Mouse (Mus musculus) CH12.LX (cell line): ENCODE data around the gene Psd. TPM values are rescaled to one million over a fixed set of nuclear protein-coding genes. Genes with fewer than 3 reads are reported as not detected.
A peak's percentile ranks its signal among the peaks of the same experiment; 100 is the strongest.

ENCODE experiments used
- DNase-seq: peaks from one replicate; pipeline ENCODE4 v3.0.0-alpha.2; 2013; ENCODE audit errors: extremely low read depth
- H3K27ac ChIP-seq: 2 replicates; pipeline ENCODE4 v1.5.1; 2012; ENCODE audit warnings: low read depth, mild to moderate bottlenecking, control low read depth, moderate library complexity; ENCODE audit not compliant: insufficient read depth
- H3K27me3 ChIP-seq: replicated peaks from 2 replicates; pipeline ENCODE3; 2012; ENCODE audit warnings: inconsistent platforms
- H3K36me3 ChIP-seq, 2 experiments: replicated peaks in 1 of 2; 2 replicates each; pipeline versions ENCODE3 to v1.6.1; 2012; ENCODE audit warnings: inconsistent platforms in 1 of 2, low read length in 1 of 2, mild to moderate bottlenecking in 1 of 2, mixed read lengths in 1 of 2, moderate library complexity in 1 of 2; ENCODE audit not compliant: control insufficient read depth in 1 of 2, insufficient read depth in 1 of 2
- H3K4me1 ChIP-seq, 2 experiments: 2 replicates each; pipeline ENCODE4 v1.6.1; 2012; ENCODE audit warnings: inconsistent platforms in 1 of 2, moderate library complexity in 1 of 2; ENCODE audit not compliant: insufficient read depth in 2 of 2, control insufficient read depth in 1 of 2
- H3K4me2 ChIP-seq: 2 replicates; pipeline ENCODE4 v1.6.1; 2012; ENCODE audit warnings: low read depth, mild to moderate bottlenecking, control low read depth; ENCODE audit not compliant: poor library complexity, insufficient read depth, severe bottlenecking
- H3K4me3 ChIP-seq, 3 experiments: fragments of 150-350 bp in 1 of 3; sonication (generic) in 1 of 3; replicated peaks in 1 of 3; 2 replicates each; pipeline versions ENCODE3 to v1.5.1; 2011 to 2012; ENCODE audit warnings: low read depth in 2 of 3, low read length in 2 of 3, mild to moderate bottlenecking in 2 of 3, moderate library complexity in 2 of 3, control low read depth in 1 of 3, improper control_type of control experiment in 1 of 3, inconsistent platforms in 1 of 3, mixed read lengths in 1 of 3; ENCODE audit not compliant: poor library complexity in 1 of 3
- H3K79me2 ChIP-seq: replicated peaks from 2 replicates; pipeline ENCODE4 v1.6.1; 2012; ENCODE audit warnings: mild to moderate bottlenecking, moderate library complexity; ENCODE audit not compliant: control insufficient read depth, poor library complexity, insufficient read depth, severe bottlenecking; ENCODE audit errors: extremely low read depth
- H3K9ac ChIP-seq: 2 replicates; pipeline ENCODE4 v1.6.1; 2012; ENCODE audit warnings: low read depth, mild to moderate bottlenecking, control low read depth, moderate library complexity; ENCODE audit not compliant: insufficient read depth
- H3K9me3 ChIP-seq: replicated peaks from 2 replicates; pipeline ENCODE3; 2012; ENCODE audit warnings: low read length, inconsistent platforms, mixed read lengths
- BHLHE40 ChIP-seq: IDR thresholded peaks from 2 replicates; pipeline ENCODE4 v1.6.1; 2011; ENCODE audit warnings: mild to moderate bottlenecking, low read depth, low read length, improper control_type of control experiment
- CHD1 ChIP-seq: IDR thresholded peaks from 2 replicates; pipeline ENCODE4 v1.6.1; 2012; ENCODE audit warnings: low read depth, low read length, improper control_type of control experiment, inconsistent platforms
- E2F4 ChIP-seq: IDR thresholded peaks from 2 replicates; pipeline ENCODE4 v1.6.1; 2011; ENCODE audit warnings: low read depth, low read length, improper control_type of control experiment; ENCODE audit not compliant: insufficient replicate concordance
- ELF1 ChIP-seq: IDR thresholded peaks from 2 replicates; pipeline ENCODE4 v1.6.1; 2014; ENCODE audit warnings: low read depth, mild to moderate bottlenecking, inconsistent platforms, low read length, improper control_type of control experiment
- ETS1 ChIP-seq: conservative IDR thresholded peaks from 2 replicates; pipeline ENCODE4 v1.6.1; 2012; ENCODE audit warnings: low read depth, mild to moderate bottlenecking, inconsistent platforms, low read length, improper control_type of control experiment, moderate library complexity
- GABPA ChIP-seq: IDR thresholded peaks from 2 replicates; pipeline ENCODE4 v1.6.1; 2012; ENCODE audit warnings: low read depth, low read length, improper control_type of control experiment, inconsistent platforms; ENCODE audit not compliant: insufficient replicate concordance
- IRF4 ChIP-seq: IDR thresholded peaks from 2 replicates; pipeline ENCODE4 v1.6.1; 2014; ENCODE audit warnings: low read depth, mild to moderate bottlenecking, inconsistent platforms, low read length, improper control_type of control experiment
- JUN ChIP-seq: IDR thresholded peaks from 2 replicates; pipeline ENCODE4 v1.6.1; 2011; ENCODE audit warnings: low read depth, mild to moderate bottlenecking, low read length, improper control_type of control experiment, moderate library complexity; ENCODE audit not compliant: insufficient read depth
- JUND ChIP-seq: conservative IDR thresholded peaks from 2 replicates; pipeline ENCODE4 v1.6.1; 2011; ENCODE audit warnings: low read depth, low read length, improper control_type of control experiment
- KAT2A ChIP-seq: IDR thresholded peaks from 2 replicates; pipeline ENCODE4 v1.6.1; 2012; ENCODE audit warnings: low read length, improper control_type of control experiment, inconsistent platforms; ENCODE audit not compliant: insufficient replicate concordance
- MAFK ChIP-seq: IDR thresholded peaks from 2 replicates; pipeline ENCODE4 v1.6.1; 2011; ENCODE audit warnings: low read length, improper control_type of control experiment; ENCODE audit not compliant: insufficient replicate concordance
- MAX ChIP-seq: IDR thresholded peaks from 2 replicates; pipeline ENCODE4 v1.6.1; 2011; ENCODE audit warnings: low read length, improper control_type of control experiment
- MAZ ChIP-seq: IDR thresholded peaks from 2 replicates; pipeline ENCODE4 v1.6.1; 2012; ENCODE audit warnings: low read depth, mild to moderate bottlenecking, inconsistent platforms, low read length, improper control_type of control experiment, moderate library complexity
- MXI1 ChIP-seq: IDR thresholded peaks from 2 replicates; pipeline ENCODE4 v1.6.1; 2011; ENCODE audit warnings: mild to moderate bottlenecking, low read depth, low read length, improper control_type of control experiment
- MYC ChIP-seq: IDR thresholded peaks from 2 replicates; pipeline ENCODE4 v1.6.1; 2011; ENCODE audit warnings: low read depth, mild to moderate bottlenecking, improper control_type of control experiment, low read length
- NELFE ChIP-seq: IDR thresholded peaks from 2 replicates; pipeline ENCODE4 v1.6.1; 2011; ENCODE audit warnings: low read depth, low read length, improper control_type of control experiment
- NRF1 ChIP-seq: IDR thresholded peaks from 2 replicates; pipeline ENCODE4 v1.6.1; 2014; ENCODE audit warnings: low read depth, mild to moderate bottlenecking, inconsistent platforms, low read length, improper control_type of control experiment, moderate library complexity
- PAX5 ChIP-seq: IDR thresholded peaks from 2 replicates; pipeline ENCODE4 v1.6.1; 2012; ENCODE audit warnings: low read length, inconsistent platforms, mixed read lengths
- POLR2A ChIP-seq: IDR thresholded peaks from 2 replicates; pipeline ENCODE4 v1.6.1; 2011; ENCODE audit warnings: low read depth, mild to moderate bottlenecking, improper control_type of control experiment, low read length
- RAD21 ChIP-seq: IDR thresholded peaks from 2 replicates; pipeline ENCODE4 v1.6.1; 2011; ENCODE audit warnings: low read depth, mild to moderate bottlenecking, low read length, improper control_type of control experiment, moderate library complexity
- RCOR1 ChIP-seq: conservative IDR thresholded peaks from 2 replicates; pipeline ENCODE4 v1.6.1; 2012; ENCODE audit warnings: low read depth, mild to moderate bottlenecking, inconsistent platforms, low read length, improper control_type of control experiment
- SIN3A ChIP-seq: IDR thresholded peaks from 2 replicates; pipeline ENCODE4 v1.6.1; 2012; ENCODE audit warnings: low read length, improper control_type of control experiment, inconsistent platforms
- SMC3 ChIP-seq: IDR thresholded peaks from 2 replicates; pipeline ENCODE4 v1.6.1; 2011; ENCODE audit warnings: low read depth, low read length, improper control_type of control experiment
- TBP ChIP-seq: conservative IDR thresholded peaks from 2 replicates; pipeline ENCODE4 v1.6.1; 2011; ENCODE audit warnings: low read depth, low read length, improper control_type of control experiment
- TCF12 ChIP-seq: IDR thresholded peaks from 2 replicates; pipeline ENCODE4 v1.6.1; 2014; ENCODE audit warnings: low read depth, mild to moderate bottlenecking, inconsistent platforms, low read length, improper control_type of control experiment
- UBTF ChIP-seq: IDR thresholded peaks from 2 replicates; pipeline ENCODE4 v1.6.1; 2012; ENCODE audit warnings: low read depth, mild to moderate bottlenecking, inconsistent platforms, low read length, improper control_type of control experiment, moderate library complexity
- USF1 ChIP-seq: IDR thresholded peaks from 2 replicates; pipeline ENCODE4 v1.6.1; 2014; ENCODE audit warnings: low read depth, mild to moderate bottlenecking, inconsistent platforms, low read length, improper control_type of control experiment
- ZC3H11A ChIP-seq: IDR thresholded peaks from 2 replicates; pipeline ENCODE4 v1.6.1; 2012; ENCODE audit warnings: low read depth, mild to moderate bottlenecking, inconsistent platforms, low read length, improper control_type of control experiment
- ZKSCAN1 ChIP-seq: IDR thresholded peaks from 2 replicates; pipeline ENCODE4 v1.6.1; 2012; ENCODE audit warnings: low read depth, inconsistent platforms, low read length, improper control_type of control experiment, borderline replicate concordance
- ZMIZ1 ChIP-seq: IDR thresholded peaks from 2 replicates; pipeline ENCODE4 v1.6.1; 2012; ENCODE audit warnings: low read depth, mild to moderate bottlenecking, inconsistent platforms, low read length, improper control_type of control experiment
- ZNF384 ChIP-seq: IDR thresholded peaks from 2 replicates; pipeline ENCODE4 v1.6.1; 2012; ENCODE audit warnings: low read depth, low read length, improper control_type of control experiment, inconsistent platforms
- dilution Hi-C: fragments of 300-500 bp; cut with MboI; formaldehyde crosslinking; loops from 2 replicates; pipeline ENCODE4 v1.14.3; 2020; ENCODE audit warnings: low sequenced_read_pairs; ENCODE audit not compliant: extremely low pct_unique_long_range_greater_than_20kb, extremely low pct_ligation_motif_present
- in situ Hi-C: fragments of 300-500 bp; cut with MboI; formaldehyde crosslinking; loops from 3 replicates; pipeline ENCODE4 v1.14.3; 2019; ENCODE audit warnings: low sequenced_read_pairs, low pct_ligation_motif_present, low pct_unique_long_range_greater_than_20kb, mixed read lengths
- polyA plus RNA-seq: library from polyadenylated mRNA; unstranded; fragments of >175 nt; gene quantifications from 2 replicates; pipeline ENCODE4 v1.2.1, GENCODE M21; 2012; ENCODE audit warnings: low read depth; ENCODE audit not compliant: insufficient read length
- total RNA-seq, 2 experiments: library from RNA; depleted of rRNA; stranded (reverse); fragments of 300-350 nt in 1 of 2; fragments of >200 nt in 1 of 2; gene quantifications; 2 replicates each; pipeline ENCODE4 v1.2.3; 2012 to 2014

Psd gene
- total and polyA plus RNA-seq, 3 experiments, result 0.70 to 20.1 (median 2.2) TPM

- Histone ChIP-seq H3K9me3 (no peaks in the 10 kb centered on the region), H3K36me3 (peaks cover 22 to 46% of the 10 kb centered on the region in 2 experiments), H3K4me3 (no peak overlapping the region), H3K27ac (no peak overlapping the region), H3K9ac (no peak overlapping the region), H3K4me1 (peaks cover 12 to 51% of the 10 kb centered on the region in 2 experiments), H3K79me2 (no peaks in the 10 kb centered on the region), H3K4me2 (no peak overlapping the region), H3K27me3 (peaks cover 13% of the 10 kb centered on the region)
- dilution Hi-C loops, result no loop called here
- in situ Hi-C loops, result no loop called here
- no peak for TF ChIP-seq TCF12
- no peak for TF ChIP-seq NRF1
- no peak for TF ChIP-seq E2F4
- TF ChIP-seq IRF4, result no peak
- TF ChIP-seq KAT2A, result no peak
- no peak for TF ChIP-seq ELF1
- TF ChIP-seq TBP, result no peak
- no peak for TF ChIP-seq ZKSCAN1
- TF ChIP-seq GABPA, result no peak
- no peak for TF ChIP-seq JUND
- no peak for TF ChIP-seq MAFK
- TF ChIP-seq RCOR1, result no peak
- no peak for TF ChIP-seq MAX
- no peak for TF ChIP-seq SIN3A
- TF ChIP-seq ZNF384, result no peak
- TF ChIP-seq ZMIZ1, result no peak
- no peak for TF ChIP-seq MXI1
- TF ChIP-seq MAZ, result no peak
- no peak for DNase-seq
These were observed 3.7 kb upstream of the Psd start for GRCm38 (mm10) chr19:46330696-46331095.

DNA sequence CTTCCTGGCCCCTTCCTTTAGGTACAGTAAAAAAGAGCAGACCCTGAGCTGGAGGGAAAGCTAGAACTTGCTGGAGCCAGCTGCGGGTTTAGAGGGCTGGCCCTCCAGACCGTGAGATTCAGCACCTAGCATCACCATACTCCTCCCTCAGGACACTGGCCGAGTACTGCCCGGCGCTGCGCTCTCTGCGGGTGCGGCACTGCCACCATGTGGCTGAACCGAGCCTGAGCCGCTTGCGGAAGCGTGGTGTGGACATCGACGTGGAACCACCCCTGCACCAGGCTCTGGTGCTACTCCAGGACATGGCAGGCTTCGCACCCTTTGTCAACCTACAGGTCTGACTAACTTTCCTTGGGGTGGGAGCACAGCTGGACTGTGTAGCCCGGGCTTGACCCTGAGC, 3.0 kb upstream of the Psd start:
- no peak overlapping the region for H3K4me2 ChIP-seq
- H3K36me3 ChIP-seq, result peaks cover 22 to 42% of the 10 kb centered on the region in 2 experiments
- H3K4me1 ChIP-seq, result peaks cover 12 to 43% of the 10 kb centered on the region in 2 experiments
- no peak overlapping the region for H3K9ac ChIP-seq
- H3K79me2 ChIP-seq, result no peaks in the 10 kb centered on the region
- H3K27me3 ChIP-seq, result peaks cover 20% of the 10 kb centered on the region
- DNase-seq, result peak; percentile 66
- H3K27ac ChIP-seq, result no peak overlapping the region
- no peaks in the 10 kb centered on the region for H3K9me3 ChIP-seq
- dilution Hi-C loops, result no loop called here
- in situ Hi-C loops, result no loop called here
- H3K4me3 ChIP-seq, result no peak overlapping the region
- no peak for TF ChIP-seq RCOR1
- no peak for TF ChIP-seq MAZ
- no peak for TF ChIP-seq MYC
- peak; percentile 20; the same call in 1 of the 2 replicates for TF ChIP-seq BHLHE40
- 0 out of 2 replicates have a peak, but pooled peaks have one; percentile 34 for TF ChIP-seq IRF4
- no peak for TF ChIP-seq USF1
- TF ChIP-seq ZC3H11A, result peak; percentile 4; the same call in 1 of the 2 replicates
- TF ChIP-seq KAT2A, result no peak
- peak; percentile 80 for TF ChIP-seq MAX
- TF ChIP-seq UBTF, result no peak
- no peak for TF ChIP-seq E2F4
- TF ChIP-seq MAFK, result no peak
- TF ChIP-seq ETS1, result no peak
- TF ChIP-seq POLR2A, result peak; percentile 30; the same call in 1 of the 2 replicates
- peak; percentile 94 for TF ChIP-seq SMC3
- TF ChIP-seq SIN3A, result peak; percentile 66; the same call in 1 of the 2 replicates
- TF ChIP-seq TCF12, result peak; percentile 49; the same call in 1 of the 2 replicates
- peak; percentile 78 for TF ChIP-seq ELF1
- no peak for TF ChIP-seq CHD1
- TF ChIP-seq ZMIZ1, result no peak
- 0 out of 2 replicates have a peak, but pooled peaks have one; percentile 45 for TF ChIP-seq NELFE
- no peak for TF ChIP-seq JUN
- peak; percentile 76; the same call in 1 of the 2 replicates for TF ChIP-seq MXI1
- no peak for TF ChIP-seq ZNF384
- no peak for TF ChIP-seq PAX5
- TF ChIP-seq RAD21, result peak; percentile 87
